Mouse (Mus musculus): ENCODE data around the gene Map4k2. TPM values are rescaled to one million over a fixed set of nuclear protein-coding genes. Genes with fewer than 3 reads are reported as not detected.

Map4k2 gene
- total RNA-seq, 2 experiments from 2014 or later: 7.4 to 8.3 TPM

DNA sequence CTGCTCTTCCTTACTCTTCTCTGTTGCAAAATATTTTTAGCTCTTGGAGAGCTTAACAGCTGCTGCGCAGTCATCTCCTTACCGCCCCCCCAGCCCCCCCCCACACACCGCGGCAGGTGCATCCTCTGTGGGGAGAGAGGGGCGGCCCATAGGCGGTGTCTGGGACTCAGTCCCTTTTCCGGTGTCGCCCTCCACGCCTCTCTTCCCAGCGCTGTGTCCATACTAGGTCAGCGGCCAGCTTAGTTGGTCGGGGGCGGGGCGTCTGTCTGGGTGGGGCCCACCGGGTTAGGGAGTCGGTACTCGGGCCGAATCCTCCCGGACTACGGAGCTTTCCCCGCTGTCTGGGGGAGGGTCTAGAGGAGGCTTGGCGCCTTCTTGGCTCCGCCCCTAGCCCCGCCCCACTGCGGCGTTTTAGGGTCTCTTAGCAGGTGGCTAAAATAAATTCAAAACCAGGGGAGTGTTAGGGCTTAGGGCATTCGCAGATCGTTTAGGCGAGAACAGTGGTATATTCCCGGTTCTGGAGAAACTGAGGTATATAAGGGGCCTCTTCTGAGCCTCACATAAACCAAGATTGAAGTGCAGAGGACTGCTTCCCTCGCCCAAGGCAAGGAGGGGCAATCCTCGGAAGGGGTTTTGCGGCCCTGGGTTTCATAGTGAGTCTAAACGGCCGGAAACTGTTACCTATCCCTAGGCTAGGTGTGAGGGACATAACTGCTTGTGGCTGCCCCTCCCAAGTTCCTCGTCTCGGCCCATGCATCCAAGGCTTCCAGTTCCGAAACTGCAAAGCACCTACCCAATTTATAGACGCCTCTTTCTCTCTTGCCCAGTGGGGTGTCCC lies 57.7 kb downstream of the Map4k2 start:
- peak; percentile 78 for DNase-seq (ENCODE audit: low spot score)

- no peak for DNase-seq (ENCODE audit: low spot score)
Measured at GRCm38 (mm10) chr19:6399285-6400095, 58.6 kb downstream of the Map4k2 start, which contains the start of gene Rasgrp2. Gene Rasgrp2, plus strand, starts transcription at chr19:6399340.

- no peak for DNase-seq (ENCODE audit: low spot score)
Measured at GRCm38 (mm10) chr19:6400096-6401086, 59.5 kb downstream of the Map4k2 start.

DNA sequence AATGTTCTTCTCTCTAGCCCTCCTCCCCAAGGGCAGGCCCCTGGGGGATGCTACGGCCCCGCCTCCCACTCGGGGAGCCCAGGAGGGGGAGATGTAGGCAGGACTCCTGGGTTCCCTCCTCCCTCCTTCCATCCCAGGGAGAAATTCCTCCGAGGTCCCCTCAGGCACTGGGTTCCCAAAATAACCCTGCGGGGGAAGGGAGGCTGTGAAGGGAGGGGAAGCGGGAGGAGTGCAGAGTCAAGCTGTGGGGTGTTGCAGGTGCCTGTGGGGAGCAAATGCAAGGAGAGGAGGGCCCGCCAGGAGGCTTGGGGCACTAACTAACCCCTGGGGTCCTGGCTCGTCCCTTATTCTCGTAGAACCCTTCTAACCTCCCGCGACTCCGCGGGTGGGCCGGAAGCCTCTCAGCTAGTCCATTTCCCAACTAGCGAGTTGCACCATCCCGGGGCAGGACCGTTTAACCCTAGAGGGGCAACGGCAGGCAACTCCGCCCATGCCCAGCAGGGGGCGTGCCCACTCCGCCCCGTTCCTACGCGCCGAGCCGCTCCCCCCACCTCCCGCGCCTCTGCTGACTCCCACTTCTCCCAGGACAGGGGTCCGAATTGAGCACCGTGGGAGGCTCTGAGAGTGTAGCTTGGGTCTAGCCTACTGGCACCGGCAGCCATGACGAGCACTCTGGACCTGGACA lies 60.3 kb downstream of the Map4k2 start:
- DNase-seq (ENCODE audit: low spot score): peak; percentile 85

DNA sequence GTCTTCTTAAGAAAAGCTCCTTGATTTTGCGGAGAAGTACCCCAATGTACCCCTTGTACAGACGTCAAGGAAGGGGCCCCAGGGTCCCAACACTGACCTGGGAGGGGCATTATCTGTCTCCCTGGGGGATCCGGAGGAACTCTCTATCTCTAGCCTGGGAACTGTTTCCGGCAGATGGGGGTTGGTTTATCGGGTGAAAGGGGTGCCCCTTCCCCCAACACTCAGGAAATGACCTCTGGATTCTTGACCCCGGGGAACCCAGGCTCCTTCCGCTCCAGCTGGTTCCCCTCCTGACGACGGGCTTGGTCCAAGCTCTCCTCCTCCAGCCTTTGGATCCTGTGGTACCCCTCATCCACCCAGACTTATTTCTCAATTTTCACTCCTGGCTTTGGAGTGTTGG lies 61.0 kb downstream of the Map4k2 start:
- no peak for DNase-seq (ENCODE audit: low spot score)

- DNase-seq (ENCODE audit: low spot score): no peak
Measured at GRCm38 (mm10) chr19:6403869-6404268, 62.9 kb downstream of the Map4k2 start.

Small RNAs within 50 kb of the gene (microRNA-seq; reads per million reads assigned to microRNA genes)
- not detected for gene Mir6989

Other genes with a start within 250 kb of the Map4k2 start
- gene AC131692.1, start 246.7 kb upstream of the Map4k2 start, total RNA-seq (2021): not detected
- not detected for gene Naaladl1, start 235.4 kb upstream of the Map4k2 start, total RNA-seq (2021)
- 1 to 10 TPM; 8.6 to 9.7 TPM for gene Sac3d1, start 222.5 kb upstream of the Map4k2 start, total RNA-seq (2021)
- gene Snx15, start 212.8 kb upstream of the Map4k2 start, total RNA-seq (2021): 10 to 100 TPM in 1 of 2 experiments, 1 to 10 TPM in 1; 9.7 to 10.9 TPM
- under 1 TPM; 0.37 to 0.43 TPM for gene Batf2, start 200.2 kb upstream of the Map4k2 start, total RNA-seq (2021)
- 10 to 100 TPM; 73.7 to 73.9 TPM for gene Arl2, start 199.6 kb upstream of the Map4k2 start, total RNA-seq (2021)
- not detected for gene Majin, start 156.7 kb upstream of the Map4k2 start, total RNA-seq (2021)
- gene Gpha2, start 114.8 kb upstream of the Map4k2 start, total RNA-seq (2021): not detected
- gene Ppp2r5b, start 105.3 kb upstream of the Map4k2 start, total RNA-seq (2021): 10 to 100 TPM; 34.9 to 38.2 TPM
- gene Atg2a, start 99.5 kb upstream of the Map4k2 start, total RNA-seq (2021): 10 to 100 TPM; 16.7 to 20.0 TPM
- 10 to 100 TPM; 30.2 to 40.3 TPM for gene Ehd1, start 64.4 kb upstream of the Map4k2 start, total RNA-seq (2021)
- gene Cdc42bpg, start 34.7 kb upstream of the Map4k2 start, total RNA-seq (2021): 1 to 10 TPM; 6.4 to 8.8 TPM
- 1 to 10 TPM; 6.2 to 6.9 TPM for gene Men1, start 6.2 kb upstream of the Map4k2 start, total RNA-seq (2021)
- gene Sf1, start 22.6 kb downstream of the Map4k2 start, total RNA-seq (2021): 10 to 100 TPM; 76.2 to 89.8 TPM
- gene Pygm, start 43.3 kb downstream of the Map4k2 start, total RNA-seq (2021): 1,000 to 10,000 TPM; 7,185 to 8,344 TPM
- gene Rasgrp2, start 58.2 kb downstream of the Map4k2 start, total RNA-seq (2021): 10 to 100 TPM in 1 of 2 experiments, 1 to 10 TPM in 1; 8.3 to 18.2 TPM
- gene Nrxn2, start 77.6 kb downstream of the Map4k2 start, total RNA-seq (2021): 1 to 10 TPM; 1.1 to 1.3 TPM
- under 1 TPM in 1 of 2 experiments, not detected in 1; 0.11 TPM for gene Slc22a12, start 201.9 kb downstream of the Map4k2 start, total RNA-seq (2021)